Mouse (Mus musculus) small intestine, adult 2 months (tissue): ENCODE data around the gene Pon2.

ENCODE experiments used
- CTCF ChIP-seq: fragments of 200-500 bp; IDR thresholded peaks from 2 replicates; pipeline ENCODE4 v1.5.1; 2012; ENCODE audit warnings: low read depth, mild to moderate bottlenecking, control low read depth, inconsistent platforms, low read length, moderate library complexity, mixed read lengths; ENCODE audit not compliant: insufficient replicate concordance, insufficient read length; ENCODE audit errors: extremely low read depth
- POLR2A ChIP-seq: fragments of 200-500 bp; IDR thresholded peaks from 2 replicates; pipeline ENCODE4 v1.6.1; 2012; ENCODE audit warnings: low read depth, mild to moderate bottlenecking, control low read depth, inconsistent platforms, low read length, moderate library complexity

DNA sequence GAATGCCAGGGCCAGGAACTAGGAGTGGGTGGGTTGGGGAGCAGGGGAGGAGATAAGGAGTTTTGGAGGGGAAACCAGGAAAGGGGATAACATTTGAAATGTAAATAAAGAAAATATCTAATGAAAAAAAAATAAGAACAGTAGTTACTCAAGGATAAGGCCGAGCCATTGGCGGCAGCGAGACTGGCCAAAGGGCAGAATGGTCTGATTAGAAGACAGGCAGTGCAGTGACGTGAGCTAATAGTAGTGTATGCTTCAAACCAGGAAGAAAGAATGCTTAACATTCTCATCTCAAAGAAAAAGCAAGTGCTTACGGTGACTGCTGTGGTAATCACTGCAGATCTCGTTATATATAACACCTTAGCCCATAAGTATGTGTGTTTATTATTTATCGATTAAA, 2.2 kb downstream of the Pon2 start:
- TF ChIP-seq CTCF (no peak), POLR2A (no peak)
